Mouse (Mus musculus): ENCODE data around the gene Ccdc184.

Ccdc184 gene

DNA sequence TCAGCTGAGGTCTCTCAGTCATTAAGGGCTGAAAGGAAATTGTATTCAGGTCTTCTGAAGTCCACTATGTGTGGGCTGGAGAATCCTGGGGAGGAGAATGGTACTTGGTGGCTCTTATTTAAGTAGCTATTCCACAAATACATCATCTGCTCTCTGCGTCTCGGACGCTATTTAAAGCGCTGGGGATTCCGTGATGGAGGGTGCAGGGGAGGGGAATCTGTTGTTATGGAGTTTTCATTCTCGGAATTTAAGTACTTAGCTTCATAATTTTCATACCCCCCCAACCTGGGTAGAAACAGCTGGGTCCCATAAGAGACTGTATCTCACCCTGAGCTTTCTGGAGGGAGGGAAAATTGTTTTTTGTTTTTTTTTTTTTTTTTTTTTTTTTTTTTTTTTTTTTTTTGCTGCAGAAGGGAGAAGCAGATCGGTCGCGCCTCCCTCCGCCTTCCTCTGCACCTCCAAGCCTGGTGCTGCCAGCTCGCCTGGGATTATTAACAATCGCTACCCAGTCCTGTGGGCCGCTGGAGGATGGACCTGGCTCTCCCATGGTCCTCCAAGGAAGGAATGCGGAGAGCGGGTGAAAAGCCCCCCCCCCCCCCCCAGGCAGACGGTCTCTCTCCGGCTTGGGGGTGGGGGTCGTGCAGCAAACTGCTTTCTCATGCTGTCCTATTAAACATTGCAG, at the start of gene Ccdc184:
Gene Ccdc184 (plus strand): TSS at position 196 of the 682 bp plus-strand sequence.
- no peak for DNase-seq (ENCODE audit: low read depth)

DNA sequence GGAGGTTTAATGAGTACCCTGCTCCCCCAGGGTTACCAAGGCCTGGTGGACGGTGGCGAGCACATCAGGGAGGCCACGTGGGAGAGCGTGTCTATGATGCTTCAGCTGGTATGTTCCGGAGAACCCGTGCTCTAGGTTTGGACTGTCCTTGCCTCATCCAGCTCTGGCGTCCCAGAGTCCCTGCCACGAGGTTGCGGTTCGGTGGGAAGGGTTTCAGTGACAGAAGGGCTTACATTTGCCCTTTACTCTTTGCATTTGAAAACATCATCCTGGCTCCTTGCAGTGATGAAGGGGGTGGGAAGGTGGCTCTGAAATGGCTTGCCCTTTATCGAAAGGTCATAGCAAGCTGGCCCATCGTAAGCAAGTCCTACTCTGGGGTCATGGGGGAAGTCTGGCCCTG, 47.6 kb upstream of the Ccdc184 start:
- no peak for DNase-seq (ENCODE audit: low read depth)

DNA sequence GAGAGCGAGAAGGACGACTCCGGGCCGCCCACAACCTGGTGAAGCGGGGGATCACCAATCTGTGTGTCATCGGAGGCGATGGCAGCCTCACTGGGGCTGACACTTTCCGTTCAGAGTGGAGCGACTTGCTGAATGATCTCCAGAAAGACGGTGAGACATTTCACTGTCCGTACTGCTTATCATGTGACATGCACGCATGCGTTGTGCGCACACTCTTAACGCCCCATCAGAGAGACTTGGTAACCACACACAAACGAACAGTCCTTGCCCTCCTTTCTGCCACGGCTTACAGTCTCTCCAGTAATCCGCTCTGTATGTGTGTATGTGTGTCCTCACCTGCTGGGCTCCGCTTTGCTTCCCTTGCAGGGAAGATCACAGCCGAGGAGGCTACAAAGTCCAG, 46.1 kb upstream of the Ccdc184 start:
- DNase-seq (ENCODE audit: low read depth): no peak

- DNase-seq (ENCODE audit: low read depth): no peak
Observed at GRCm38 (mm10) chr15:98131001-98131400, 36.0 kb upstream of the Ccdc184 start.

- DNase-seq (ENCODE audit: low read depth): no peak
Observed at GRCm38 (mm10) chr15:98131451-98131850, 35.5 kb upstream of the Ccdc184 start.

- no peak for DNase-seq (ENCODE audit: low read depth)
Observed at GRCm38 (mm10) chr15:98131942-98132655, 34.9 kb upstream of the Ccdc184 start.

GRCm38 (mm10) chr15:98133471-98133870, 33.5 kb upstream of the Ccdc184 start:
- DNase-seq (ENCODE audit: low read depth): no peak

- DNase-seq (ENCODE audit: low read depth): no peak
Observed at GRCm38 (mm10) chr15:98134034-98134433, 32.9 kb upstream of the Ccdc184 start.

- DNase-seq (ENCODE audit: low read depth): no peak
Observed at GRCm38 (mm10) chr15:98134666-98135065, 32.3 kb upstream of the Ccdc184 start.

DNA sequence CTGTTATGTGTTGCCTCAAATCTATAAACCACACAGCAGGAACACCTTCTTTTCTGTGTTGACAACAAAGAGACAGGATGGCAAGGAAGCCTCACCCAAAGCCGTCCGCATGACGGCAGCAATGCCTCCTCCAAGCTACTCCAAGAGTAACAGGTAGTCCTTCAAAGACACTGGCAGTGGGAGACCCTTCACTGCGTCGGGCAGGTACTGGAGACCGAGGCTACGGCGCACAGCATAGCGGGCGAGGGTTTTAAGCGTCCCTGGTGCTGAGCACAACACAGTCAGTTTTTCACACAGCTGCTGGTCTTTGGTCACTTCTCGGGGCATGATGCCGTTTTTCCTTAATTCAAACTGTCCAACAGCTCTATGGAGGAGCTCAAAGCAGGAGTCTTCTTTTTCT, 31.3 kb upstream of the Ccdc184 start:
- no peak for DNase-seq (ENCODE audit: low read depth)

DNA sequence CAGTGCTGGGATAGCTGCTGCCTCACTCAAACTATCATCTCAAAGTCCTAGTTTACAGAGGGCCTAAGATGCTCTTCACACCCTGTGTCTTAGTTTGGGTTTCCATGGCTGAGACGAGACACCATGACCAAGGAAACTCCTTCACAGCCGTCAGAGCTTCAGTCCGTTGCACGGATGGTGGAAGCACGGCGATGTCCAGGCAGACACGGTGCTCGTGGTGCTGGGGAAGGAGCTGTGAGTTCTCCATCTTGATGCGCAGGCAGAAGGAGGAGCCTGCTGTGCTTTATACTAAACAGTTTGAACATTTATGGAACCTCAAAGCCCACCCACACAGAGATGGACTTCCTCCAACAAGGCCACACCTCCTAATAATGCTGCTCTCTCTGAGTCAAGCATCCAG, 30.1 kb upstream of the Ccdc184 start:
- DNase-seq (ENCODE audit: low read depth): no peak

GRCm38 (mm10) chr15:98139763-98140162, 27.2 kb upstream of the Ccdc184 start:
- no peak for DNase-seq (ENCODE audit: low read depth)

DNA sequence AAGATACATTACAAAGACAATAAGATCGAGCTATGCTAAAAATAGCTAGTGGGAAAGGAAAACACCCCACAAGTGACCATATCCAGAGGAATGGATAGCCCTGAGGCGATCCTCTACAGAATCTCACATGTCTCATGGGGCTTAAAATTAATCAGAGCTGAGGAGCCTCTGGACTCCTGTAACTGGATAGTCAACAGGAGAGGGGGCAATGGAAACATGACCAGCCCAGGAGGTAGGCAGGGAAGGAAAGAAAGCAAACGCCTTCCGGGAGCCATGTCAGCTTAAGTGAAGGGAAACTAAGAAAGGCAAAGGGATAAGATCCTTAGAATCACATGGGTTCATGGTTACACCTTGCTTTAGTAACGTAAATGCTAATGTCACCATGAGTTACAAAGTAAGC, 26.1 kb upstream of the Ccdc184 start:
- no peak for DNase-seq (ENCODE audit: low read depth)

GRCm38 (mm10) chr15:98142515-98142914, 24.4 kb upstream of the Ccdc184 start:
- DNase-seq (ENCODE audit: low read depth): no peak

DNA sequence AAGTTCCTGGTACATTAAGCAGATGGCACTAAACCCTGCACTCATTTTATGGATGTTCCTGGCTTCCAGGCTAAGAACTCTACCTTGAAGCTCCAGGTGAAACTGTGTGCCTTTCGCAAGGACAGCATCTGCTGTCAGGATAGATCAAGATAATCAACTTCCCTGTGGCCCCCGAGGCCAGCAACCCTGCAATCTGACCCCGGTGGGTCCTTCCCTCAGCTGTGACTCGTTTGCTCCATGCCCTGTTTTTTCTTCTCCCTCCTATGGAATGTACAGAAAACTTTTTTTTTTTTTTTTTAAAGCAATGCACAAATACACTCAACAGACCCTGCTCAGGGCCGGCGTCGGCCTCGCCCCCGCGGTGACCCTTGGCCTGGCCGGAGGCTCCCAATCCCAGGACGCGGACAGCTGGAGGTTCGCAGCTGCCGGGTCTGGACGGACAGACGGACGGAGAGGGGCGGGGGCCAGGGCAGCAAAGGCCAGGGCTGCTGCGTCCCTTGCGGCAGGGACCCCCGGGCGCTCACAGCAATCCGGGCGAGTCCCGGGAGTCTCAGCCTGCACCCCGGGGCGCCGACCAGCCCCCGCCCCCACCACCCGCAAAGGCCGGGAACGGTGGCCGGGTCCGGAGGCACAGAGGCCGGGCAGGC, 22.0 kb upstream of the Ccdc184 start:
- DNase-seq (ENCODE audit: low read depth): peak; percentile 28

- peak; percentile 94 for DNase-seq (ENCODE audit: low read depth)
Observed at GRCm38 (mm10) chr15:98145559-98146181, 21.3 kb upstream of the Ccdc184 start.

DNA sequence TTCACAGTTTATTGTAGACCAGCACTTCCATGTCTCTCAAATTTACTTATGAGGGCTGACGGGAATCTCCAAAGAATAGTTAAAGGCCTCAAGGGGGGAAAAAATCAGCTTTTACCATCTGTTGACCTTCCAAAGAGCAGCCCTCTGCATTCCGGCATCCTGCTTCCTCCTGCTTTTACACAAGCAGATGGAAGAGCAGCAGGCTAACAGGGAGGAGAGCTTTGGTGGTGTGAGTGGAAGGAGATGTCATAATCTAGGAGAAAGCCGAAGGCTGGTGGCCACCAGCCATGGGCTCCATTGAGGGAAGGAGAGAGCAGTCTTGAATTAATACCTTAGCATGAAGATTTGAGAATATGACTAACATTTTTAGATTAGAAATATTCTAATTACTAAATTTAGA, 18.6 kb upstream of the Ccdc184 start:
- no peak for DNase-seq (ENCODE audit: low read depth)

- no peak for DNase-seq (ENCODE audit: low read depth)
Observed at GRCm38 (mm10) chr15:98149166-98149602, 17.8 kb upstream of the Ccdc184 start.

DNA sequence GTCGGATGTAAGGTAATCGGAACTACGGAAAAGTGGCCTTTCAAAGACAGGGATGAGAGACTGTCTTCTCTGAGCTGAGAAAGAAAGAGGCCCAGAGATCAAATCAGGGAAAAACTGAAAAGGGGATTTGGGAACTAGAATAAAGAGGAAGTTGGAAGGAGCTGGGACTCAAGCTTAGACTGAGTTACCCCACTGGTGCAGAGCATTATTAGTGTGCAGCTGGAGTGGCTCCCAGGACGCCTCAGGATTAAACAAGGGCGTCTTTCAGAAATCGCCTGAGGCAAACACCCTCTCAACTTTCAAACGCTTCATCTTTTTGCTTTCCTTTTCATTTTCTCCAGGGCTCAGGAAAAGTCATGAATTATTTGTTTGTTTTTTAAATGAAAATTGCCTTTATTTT, 14.0 kb upstream of the Ccdc184 start:
- no peak for DNase-seq (ENCODE audit: low read depth)

DNA sequence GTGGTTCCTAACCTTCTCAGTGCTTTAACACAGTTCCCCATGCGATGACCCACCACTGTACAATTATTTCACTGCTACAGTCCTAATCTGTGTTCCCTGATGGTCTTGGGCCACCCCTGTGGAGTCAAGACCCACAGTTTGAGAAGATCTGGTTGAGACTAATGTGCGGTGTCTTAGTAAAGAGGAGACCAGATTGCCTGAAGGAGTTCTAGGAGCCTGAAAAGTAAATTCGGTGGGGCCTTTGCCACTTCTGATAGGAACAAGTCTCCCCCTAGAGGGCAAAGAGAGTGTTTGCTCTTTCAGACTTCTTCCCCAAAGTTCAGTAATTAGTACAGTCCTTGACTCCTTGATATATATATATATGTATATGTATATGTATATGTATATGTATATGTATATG, 13.3 kb upstream of the Ccdc184 start:
- peak; percentile 68 for DNase-seq (ENCODE audit: low read depth)

DNA sequence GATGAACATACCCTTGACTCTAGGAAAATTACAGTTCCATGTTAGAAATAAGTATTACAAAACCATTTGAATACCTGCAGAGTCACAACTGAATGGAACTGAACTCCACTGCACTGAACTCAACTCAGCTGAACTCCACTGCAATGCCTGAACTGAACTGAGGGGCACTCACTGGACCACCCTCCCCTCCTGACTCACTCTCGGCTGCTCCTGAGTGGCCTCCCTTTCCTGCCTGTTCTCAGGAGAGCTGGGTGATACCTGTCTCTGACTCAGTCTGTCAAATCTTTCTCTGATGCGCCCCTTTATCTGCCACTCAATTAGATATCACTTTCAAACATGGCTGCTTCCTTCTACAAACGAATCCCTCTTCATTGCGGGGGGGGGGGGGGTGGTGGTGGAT, 12.8 kb upstream of the Ccdc184 start:
- peak; percentile 10 for DNase-seq (ENCODE audit: low read depth)

GRCm38 (mm10) chr15:98154631-98155030, 12.3 kb upstream of the Ccdc184 start:
- DNase-seq (ENCODE audit: low read depth): no peak

GRCm38 (mm10) chr15:98155272-98155671, 11.7 kb upstream of the Ccdc184 start:
- no peak for DNase-seq (ENCODE audit: low read depth)

All from naive thymus-derived CD4-positive, alpha-beta T cell, adult 2 months (primary cell).